Mouse (Mus musculus) embryonic facial prominence, embryonic 12.5 days (tissue): ENCODE results near the gene Ehd1. TPM values are rescaled to one million over a fixed set of nuclear protein-coding genes. Genes with fewer than 3 reads are reported as not detected.
"Not testable (repeated sequence)": the region's sequence is repeated elsewhere in the genome, so short reads cannot be mapped to it uniquely, and the experiment has no call there.

Experiments used
- ATAC-seq: fragments of 200-750 bp; cut with Nextera tagmentation; 2 replicates; pipeline ENCODE4 v1.8.0; 2017; ENCODE audit not compliant: insufficient number of reproducible peaks, insufficient read depth, low FRiP score, low TSS enrichment
- H3K27ac ChIP-seq: fragments of 300-500 bp; sonication (generic); 2 replicates; pipeline ENCODE4 v1.5.1; 2016; ENCODE audit warnings: mild to moderate bottlenecking
- H3K27me3 ChIP-seq: fragments of 300-500 bp; sonication (generic); 2 replicates; pipeline ENCODE4 v1.6.1; 2016; ENCODE audit warnings: mild to moderate bottlenecking, moderate library complexity
- H3K36me3 ChIP-seq: fragments of 300-500 bp; sonication (generic); 2 replicates; pipeline ENCODE4 v1.6.1; 2016; ENCODE audit warnings: mild to moderate bottlenecking
- H3K4me1 ChIP-seq: fragments of 300-500 bp; sonication (generic); 2 replicates; pipeline ENCODE4 v1.6.1; 2016
- H3K4me2 ChIP-seq: fragments of 300-500 bp; sonication (generic); replicated peaks from 2 replicates; pipeline ENCODE4 v1.6.1; 2016; ENCODE audit warnings: mild to moderate bottlenecking, moderate library complexity
- H3K4me3 ChIP-seq: fragments of 300-500 bp; sonication (generic); 2 replicates; pipeline ENCODE4 v1.5.1; 2016; ENCODE audit warnings: mild to moderate bottlenecking
- H3K9ac ChIP-seq: fragments of 300-500 bp; sonication (generic); 2 replicates; pipeline ENCODE4 v1.6.1; 2016; ENCODE audit warnings: mild to moderate bottlenecking, moderate library complexity
- H3K9me3 ChIP-seq: fragments of 300-500 bp; sonication (generic); 2 replicates; pipeline ENCODE4 v1.6.1; 2016; ENCODE audit warnings: mild to moderate bottlenecking, moderate library complexity
- WGBS: fragments of 180-500 bp; shearing (Covaris S2); methylation state at CpG from one replicate; pipeline ENCODE4 v1.1.7; 2016; 5-methylcytosine and 5-hydroxymethylcytosine counted together
- polyA plus RNA-seq: library from polyadenylated mRNA; unstranded; fragments of >200 nt; fragmentation: Nextera tagmentation; extraction: Ambion mirVana; gene quantifications from 2 replicates; pipeline ENCODE4 v1.2.1, GENCODE M21; 2016

Ehd1 gene
- polyA plus RNA-seq, 1 experiment from 2014 or later: 77.6 TPM

DNA sequence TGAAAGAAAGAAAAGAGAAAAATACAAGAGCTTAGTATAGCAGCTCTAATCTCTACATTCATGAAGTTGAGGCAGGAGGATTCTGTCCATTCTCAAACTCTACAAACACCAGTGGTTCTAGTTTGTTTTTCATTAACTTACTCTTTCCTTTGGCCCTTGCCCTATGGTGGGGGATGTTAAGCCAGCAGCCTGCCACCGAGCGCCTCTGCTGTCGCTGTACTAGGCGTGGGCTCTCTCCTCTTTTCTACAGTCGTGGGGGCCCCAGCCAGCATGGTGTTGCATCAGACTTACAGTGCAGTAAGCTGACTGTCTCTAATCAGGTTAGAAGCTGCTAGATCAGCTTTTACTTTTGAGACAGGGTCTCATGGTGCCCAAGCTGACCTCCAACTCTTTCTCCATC lies 6.5 kb downstream of the Ehd1 start:
- no peak overlapping the region for H3K4me3 ChIP-seq
- H3K27me3 ChIP-seq: no peaks in the 10 kb centered on the region
- peaks cover 22% of the 10 kb centered on the region for H3K4me1 ChIP-seq
- 88% methylated on average over 5 of the region's 5 CpGs for WGBS
- H3K36me3 ChIP-seq: peaks cover 68% of the 10 kb centered on the region
- H3K27ac ChIP-seq: no peak overlapping the region
- ATAC-seq: no peak
- H3K4me2 ChIP-seq: no peak overlapping the region
- no peaks in the 10 kb centered on the region for H3K9me3 ChIP-seq
- H3K9ac ChIP-seq: no peak overlapping the region

DNA sequence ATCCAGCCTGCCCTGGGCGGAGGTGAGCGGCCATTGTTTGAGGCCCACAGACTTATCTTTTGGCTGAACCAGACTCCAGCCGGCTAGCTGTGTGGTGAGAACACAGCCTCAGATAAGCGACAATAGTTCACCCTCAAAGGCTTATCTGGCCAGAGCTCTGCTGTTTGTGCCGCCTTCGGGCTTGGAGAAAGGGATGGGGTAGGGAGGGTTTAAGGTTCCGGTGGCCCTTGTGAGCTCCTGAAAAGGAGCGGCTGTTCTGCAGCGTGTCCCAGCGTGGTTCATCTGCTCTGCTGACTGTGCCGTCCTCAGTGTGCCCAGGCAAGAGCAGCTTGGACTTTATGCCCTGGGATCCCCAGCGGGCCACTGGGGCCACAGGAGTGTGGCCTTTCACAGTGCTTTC lies 8.0 kb downstream of the Ehd1 start:
- Histone ChIP-seq H3K27me3 (no peaks in the 10 kb centered on the region), H3K4me3 (no peak overlapping the region), H3K4me1 (peaks cover 13% of the 10 kb centered on the region), H3K36me3 (peaks cover 73% of the 10 kb centered on the region), H3K27ac (no peak overlapping the region), H3K4me2 (no peak overlapping the region), H3K9me3 (no peaks in the 10 kb centered on the region), H3K9ac (no peak overlapping the region)
- no peak for ATAC-seq
- WGBS: 90% methylated on average over 12 of the region's 12 CpGs

DNA sequence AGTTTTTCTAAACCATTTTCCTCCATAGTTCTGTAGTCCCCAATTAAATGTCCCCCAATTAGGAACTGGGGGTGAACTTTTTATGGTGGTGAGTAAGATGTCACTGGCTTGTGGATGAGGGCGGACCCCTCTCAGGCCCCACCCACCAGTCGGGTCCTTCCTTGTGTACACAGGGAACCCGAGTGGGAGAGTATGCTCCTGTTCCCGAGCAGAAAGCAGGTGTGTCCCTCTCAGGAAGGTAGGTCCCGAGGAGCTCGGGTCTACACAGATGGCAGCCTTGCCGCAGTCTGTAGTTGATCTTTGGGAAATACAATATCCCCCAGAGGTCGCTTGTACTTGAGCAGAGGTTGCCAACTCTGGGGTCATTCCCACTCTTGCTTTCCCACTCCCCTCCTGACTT lies 8.7 kb downstream of the Ehd1 start:
- Histone ChIP-seq H3K9ac (no peak overlapping the region), H3K27ac (no peak overlapping the region), H3K4me3 (no peak overlapping the region), H3K27me3 (no peaks in the 10 kb centered on the region), H3K36me3 (peaks cover 78% of the 10 kb centered on the region), H3K4me1 (peaks cover 9% of the 10 kb centered on the region; the same call in 1 of the 2 replicates), H3K9me3 (no peaks in the 10 kb centered on the region), H3K4me2 (no peak overlapping the region)
- no peak for ATAC-seq
- 68% methylated on average over 8 of the region's 8 CpGs for WGBS

DNA sequence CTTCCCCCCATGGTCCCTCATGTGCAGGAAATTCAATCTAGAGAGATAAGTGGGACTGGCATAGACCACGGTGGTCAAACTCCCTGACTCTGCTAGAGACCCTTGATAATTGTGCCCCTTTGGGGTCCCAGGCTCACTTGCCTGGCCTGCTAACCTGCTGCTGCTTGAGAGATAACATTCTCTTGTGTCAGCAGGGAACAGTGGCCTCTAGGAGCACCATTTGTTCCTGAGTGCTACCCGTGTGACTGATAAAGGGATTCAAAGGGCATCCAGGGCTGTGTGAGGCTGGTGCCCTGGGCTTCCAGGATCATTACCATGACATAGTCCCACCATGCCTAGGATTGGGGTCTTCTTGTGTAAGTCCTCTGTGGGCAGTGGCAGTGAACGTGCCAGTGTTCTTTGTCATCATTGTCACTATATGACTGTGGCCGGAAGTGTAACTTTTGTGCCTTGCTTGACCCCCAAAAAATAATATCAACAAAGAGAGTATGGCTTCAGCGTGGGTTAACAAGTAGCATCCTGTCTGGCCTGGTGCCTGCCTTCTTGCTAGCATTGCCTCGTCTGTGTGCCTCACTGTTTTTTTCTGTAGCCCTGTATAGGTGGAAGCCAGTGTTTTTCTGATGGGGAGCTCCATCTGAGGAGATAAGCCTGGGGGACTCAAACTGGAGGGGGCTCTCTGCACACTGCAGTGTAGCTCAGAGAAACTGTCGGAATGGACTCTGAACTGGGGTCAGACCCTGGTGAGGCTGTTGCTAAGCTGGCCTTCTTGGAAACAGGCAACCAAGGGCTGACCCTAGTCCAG lies 9.3 kb downstream of the Ehd1 start:
- no peaks in the 10 kb centered on the region for H3K9me3 ChIP-seq
- H3K4me3 ChIP-seq: no peak overlapping the region
- peaks cover 76% of the 10 kb centered on the region for H3K36me3 ChIP-seq
- H3K9ac ChIP-seq: no peak overlapping the region
- no peaks in the 10 kb centered on the region for H3K27me3 ChIP-seq
- H3K4me2 ChIP-seq: no peak overlapping the region
- no peak for ATAC-seq
- WGBS: 76% methylated on average over 7 of the region's 7 CpGs
- H3K27ac ChIP-seq: no peak overlapping the region
- H3K4me1 ChIP-seq: peaks cover 9% of the 10 kb centered on the region; the same call in 1 of the 2 replicates

DNA sequence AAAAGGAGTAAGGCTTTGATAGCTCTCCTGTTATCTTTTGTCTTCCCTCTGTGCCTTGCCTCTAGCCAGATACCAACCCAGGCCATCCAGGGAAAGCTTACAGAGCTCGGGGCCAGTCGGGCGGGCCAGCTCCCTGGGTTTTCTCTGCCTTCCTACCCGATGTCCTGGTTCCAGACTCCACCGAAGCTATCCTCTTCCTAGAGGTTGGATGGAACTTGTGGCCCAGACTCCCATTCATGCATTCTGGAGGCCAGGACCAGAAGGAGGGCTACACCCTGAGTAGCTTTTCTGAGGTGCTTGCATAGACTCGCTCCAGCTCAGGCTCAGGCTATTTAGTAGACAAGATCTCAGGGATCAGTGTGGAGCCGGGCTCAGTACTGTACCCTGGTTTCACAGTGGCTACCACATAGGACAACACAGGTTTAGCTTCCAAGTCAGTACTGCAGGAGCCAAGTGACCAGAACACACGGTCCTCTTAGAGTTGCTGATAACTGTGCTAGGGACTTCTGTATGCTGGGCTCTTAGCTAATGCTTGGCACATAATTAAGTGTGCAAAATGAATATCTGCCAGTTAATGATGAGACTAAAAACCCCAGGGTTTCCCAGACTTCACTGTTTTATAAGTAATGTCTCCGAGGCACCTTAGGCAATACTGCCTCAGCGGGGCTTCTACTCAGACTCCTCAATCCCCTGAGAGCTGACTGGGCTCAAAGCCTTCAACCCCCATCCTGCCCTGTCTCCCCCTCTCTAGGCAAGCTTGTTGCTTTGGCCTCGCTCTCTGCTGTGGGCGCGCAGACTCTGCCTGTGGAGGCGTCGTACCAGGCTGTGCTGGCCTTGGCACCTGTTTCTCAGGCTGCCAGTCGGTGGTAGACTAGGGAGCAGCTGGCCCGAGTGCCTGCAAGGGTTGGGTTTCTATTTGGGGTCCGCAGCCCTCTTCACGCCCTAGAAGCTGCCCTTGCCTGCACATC lies 10.2 kb downstream of the Ehd1 start:
- WGBS: 87% methylated on average over 19 of the region's 19 CpGs
- no peak for ATAC-seq
- H3K9me3 ChIP-seq: no peaks in the 10 kb centered on the region
- peaks cover 9% of the 10 kb centered on the region; the same call in 1 of the 2 replicates for H3K4me1 ChIP-seq
- 0 out of 2 replicates have a peak overlapping the region, but pooled peaks have one; percentile 6 for H3K27ac ChIP-seq
- H3K36me3 ChIP-seq: peaks cover 67% of the 10 kb centered on the region
- no peaks in the 10 kb centered on the region for H3K27me3 ChIP-seq
- no peak overlapping the region for H3K4me2 ChIP-seq
- H3K4me3 ChIP-seq: no peak overlapping the region
- H3K9ac ChIP-seq: peak overlapping the region; percentile 25

DNA sequence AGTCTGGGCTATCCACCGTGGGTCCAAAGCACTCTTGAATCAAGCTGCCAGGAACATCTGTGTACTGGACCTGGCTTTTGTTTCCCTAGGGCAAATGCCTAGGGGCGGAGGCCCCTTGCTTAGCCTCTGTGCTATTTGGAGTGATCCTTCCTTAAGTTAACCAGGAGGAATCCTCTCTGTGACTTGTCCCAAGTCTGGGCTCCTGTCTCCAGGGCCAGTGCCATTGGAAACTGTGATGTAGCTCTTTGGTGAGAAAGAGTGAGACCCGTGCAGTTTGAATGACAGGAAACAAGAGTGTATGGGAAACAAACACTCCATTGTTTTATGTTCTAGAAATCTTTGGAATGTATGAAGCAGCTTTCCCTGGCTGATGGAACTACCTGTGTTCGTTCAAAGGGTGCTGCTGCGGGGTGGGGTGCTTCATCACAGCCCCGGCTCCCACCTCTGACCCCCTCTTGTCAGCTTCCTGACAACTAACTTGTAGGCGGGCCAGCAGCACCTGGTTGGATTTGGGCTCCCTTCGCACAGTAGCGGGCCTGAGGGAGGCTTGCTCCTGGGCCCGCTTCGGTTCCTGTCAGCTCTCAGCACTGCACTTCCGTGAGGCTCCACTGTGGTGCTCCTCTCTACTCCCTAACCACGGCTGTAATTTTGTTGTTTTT lies 11.8 kb downstream of the Ehd1 start:
- Histone ChIP-seq H3K4me3 (no peak overlapping the region), H3K36me3 (peaks cover 52% of the 10 kb centered on the region), H3K4me2 (no peak overlapping the region), H3K9ac (no peak overlapping the region), H3K9me3 (no peaks in the 10 kb centered on the region), H3K27ac (peak overlapping the region; percentile 68; the same call in 1 of the 2 replicates), H3K27me3 (no peaks in the 10 kb centered on the region), H3K4me1 (peaks cover 9% of the 10 kb centered on the region; the same call in 1 of the 2 replicates)
- ATAC-seq: no peak
- WGBS: 59% methylated on average over 13 of the region's 13 CpGs

DNA sequence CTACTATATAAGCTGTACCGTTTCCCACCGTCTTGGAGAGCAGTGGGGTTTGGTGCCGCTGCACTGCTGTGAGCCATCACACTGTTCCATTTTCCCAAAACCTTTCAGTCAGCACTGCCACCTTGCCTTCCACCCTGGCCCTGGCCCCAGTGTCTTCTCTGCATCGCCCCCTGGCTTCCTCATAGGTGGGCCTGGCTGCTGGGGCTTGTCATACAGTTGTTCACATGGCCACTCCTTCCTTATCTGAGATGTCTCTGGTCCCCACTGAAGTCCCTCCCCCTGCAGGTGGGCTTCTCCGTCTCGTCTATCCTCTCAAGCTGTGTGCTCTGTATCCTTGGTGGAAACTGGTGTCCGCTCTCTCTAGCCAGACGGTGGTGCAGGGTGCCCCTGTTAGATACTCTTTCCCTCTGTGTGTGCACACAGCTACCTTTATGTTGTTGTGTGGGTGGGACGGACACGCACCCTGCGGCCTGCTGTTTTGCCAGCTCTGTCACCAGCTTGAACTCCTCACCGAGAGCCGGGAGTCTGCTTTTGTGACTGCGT lies 13.2 kb downstream of the Ehd1 start:
- Histone ChIP-seq H3K27me3 (no peaks in the 10 kb centered on the region), H3K27ac (no peak overlapping the region), H3K9ac (no peak overlapping the region), H3K4me1 (peaks cover 9% of the 10 kb centered on the region; the same call in 1 of the 2 replicates), H3K4me2 (no peak overlapping the region), H3K9me3 (no peaks in the 10 kb centered on the region), H3K36me3 (peaks cover 53% of the 10 kb centered on the region), H3K4me3 (no peak overlapping the region)
- no peak for ATAC-seq
- 91% methylated on average over 14 of the region's 14 CpGs for WGBS

DNA sequence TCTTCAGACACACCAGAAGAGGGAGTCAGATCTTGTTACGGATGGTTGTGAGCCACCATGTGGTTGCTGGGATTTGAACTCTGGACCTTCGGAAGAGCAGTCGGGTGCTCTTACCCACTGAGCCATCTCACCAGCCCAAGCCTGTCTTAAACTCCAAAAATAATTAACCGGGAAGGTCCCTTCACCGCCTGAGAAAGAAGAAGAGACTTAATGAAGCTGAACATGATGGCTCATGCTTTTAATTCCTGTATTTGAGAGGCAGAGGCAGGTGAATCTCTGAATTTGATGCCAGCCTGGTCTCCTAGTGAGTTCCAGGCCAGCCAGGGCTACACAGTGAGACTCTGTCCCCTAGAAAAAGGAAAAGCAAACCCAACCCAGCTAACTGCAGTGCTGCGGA lies 14.2 kb downstream of the Ehd1 start:
- H3K9ac ChIP-seq, ATAC-seq: not testable (repeated sequence)
- WGBS: 93% methylated on average over 5 of the region's 6 CpGs

DNA sequence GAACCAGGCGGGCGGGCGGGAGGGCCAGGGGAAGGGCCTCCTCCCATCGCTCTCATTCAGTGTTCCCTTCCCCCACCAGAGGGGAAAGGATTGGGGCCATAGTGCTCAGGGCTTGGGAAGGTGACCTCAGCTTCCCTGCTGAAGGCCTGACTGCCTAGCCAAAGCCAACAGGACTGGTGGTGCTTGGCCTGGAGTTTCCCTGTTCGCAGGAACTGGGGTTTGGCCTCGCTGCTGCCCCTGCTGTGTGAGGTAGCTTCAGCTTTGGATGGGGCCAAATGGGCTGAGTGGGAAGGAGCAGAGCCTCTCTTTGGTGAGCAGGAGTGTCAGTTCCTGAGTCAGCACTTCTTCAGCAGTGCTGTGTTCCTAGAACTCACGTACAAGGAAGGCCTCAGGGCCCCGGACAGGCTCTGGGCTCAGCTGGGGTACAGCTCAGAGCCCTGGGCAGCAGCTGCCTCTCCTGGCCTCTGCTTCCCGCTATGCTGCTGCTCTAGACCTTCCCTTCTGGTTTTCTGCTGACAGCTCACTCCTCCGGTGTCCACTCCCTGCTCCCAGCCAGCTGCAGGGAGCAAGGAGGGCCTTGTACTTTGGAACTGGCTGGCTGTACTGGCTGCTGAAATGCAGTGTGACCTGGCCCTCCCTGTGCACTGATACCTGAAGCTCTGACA lies 14.7 kb downstream of the Ehd1 start:
- ATAC-seq: no peak
- Histone ChIP-seq H3K4me1 (peaks cover 9% of the 10 kb centered on the region; the same call in 1 of the 2 replicates), H3K9ac (no peak overlapping the region), H3K27me3 (no peaks in the 10 kb centered on the region), H3K4me2 (no peak overlapping the region), H3K9me3 (no peaks in the 10 kb centered on the region), H3K36me3 (peaks cover 53% of the 10 kb centered on the region), H3K4me3 (no peak overlapping the region), H3K27ac (no peak overlapping the region)
- WGBS: 80% methylated on average over 10 of the region's 10 CpGs

More for the DNA sequence above, 14.2 kb downstream of the Ehd1 start:
- H3K27me3 ChIP-seq, H3K4me3 ChIP-seq, H3K9me3 ChIP-seq, H3K27ac ChIP-seq, H3K4me2 ChIP-seq, H3K4me1 ChIP-seq: not testable (repeated sequence)
- peaks cover 52% of the 10 kb centered on the region for H3K36me3 ChIP-seq

DNA sequence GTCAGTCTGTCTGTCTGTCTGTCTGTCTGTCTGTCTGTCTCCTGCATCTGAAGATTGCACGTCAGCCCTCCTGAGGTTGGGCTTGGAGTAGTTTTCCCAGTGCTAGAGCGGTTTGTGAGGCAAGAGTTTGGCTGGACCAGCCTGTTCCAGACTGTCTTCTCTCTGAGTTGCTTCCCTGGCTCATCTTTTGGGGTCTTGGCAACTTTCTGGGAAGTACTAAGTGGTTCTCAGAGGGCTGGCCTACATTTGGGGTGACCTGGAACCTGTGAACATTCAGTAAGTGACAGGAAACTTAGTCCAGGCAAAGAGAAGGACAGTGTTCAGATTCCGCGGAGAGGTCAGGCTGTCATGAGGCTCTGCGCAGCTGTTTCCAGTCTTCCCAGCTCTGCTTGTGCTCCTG lies 15.7 kb downstream of the Ehd1 start:
- no peak overlapping the region for H3K27ac ChIP-seq
- H3K4me2 ChIP-seq: no peak overlapping the region
- H3K9me3 ChIP-seq: no peaks in the 10 kb centered on the region
- peaks cover 9% of the 10 kb centered on the region; the same call in 1 of the 2 replicates for H3K4me1 ChIP-seq
- H3K27me3 ChIP-seq: no peaks in the 10 kb centered on the region
- WGBS: 86% methylated on average over 5 of the region's 5 CpGs
- peaks cover 57% of the 10 kb centered on the region for H3K36me3 ChIP-seq
- H3K4me3 ChIP-seq: no peak overlapping the region
- no peak overlapping the region for H3K9ac ChIP-seq
- no peak for ATAC-seq

DNA sequence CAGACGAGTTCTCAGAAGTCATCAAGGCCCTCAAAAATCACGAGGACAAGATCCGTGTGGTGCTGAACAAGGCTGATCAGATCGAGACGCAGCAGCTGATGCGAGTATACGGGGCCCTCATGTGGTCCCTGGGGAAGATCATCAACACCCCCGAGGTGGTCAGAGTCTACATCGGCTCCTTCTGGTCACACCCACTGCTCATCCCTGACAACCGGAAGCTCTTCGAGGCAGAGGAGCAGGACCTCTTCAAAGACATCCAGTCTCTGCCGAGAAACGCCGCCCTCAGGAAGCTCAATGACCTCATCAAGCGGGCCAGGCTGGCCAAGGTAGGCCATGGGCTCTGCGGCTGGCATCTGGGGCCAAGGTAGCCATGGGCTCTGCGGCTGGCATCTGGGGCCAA lies 17.8 kb downstream of the Ehd1 start:
- 94% methylated on average over 17 of the region's 17 CpGs for WGBS
- no peak for ATAC-seq

More for the DNA sequence above, 17.8 kb downstream of the Ehd1 start:
- Histone ChIP-seq H3K27ac (no peak overlapping the region), H3K9ac (no peak overlapping the region), H3K4me2 (no peak overlapping the region), H3K4me3 (no peak overlapping the region), H3K4me1 (no peaks in the 10 kb centered on the region), H3K9me3 (no peaks in the 10 kb centered on the region), H3K27me3 (no peaks in the 10 kb centered on the region), H3K36me3 (peaks cover 71% of the 10 kb centered on the region)
